Mouse (Mus musculus): ENCODE measurements around the gene Gas2l2. TPM values are rescaled to one million over a fixed set of nuclear protein-coding genes. Genes with fewer than 3 reads are reported as not detected.

Gas2l2 gene
- polyA plus RNA-seq, 1 experiment: not detected

DNA sequence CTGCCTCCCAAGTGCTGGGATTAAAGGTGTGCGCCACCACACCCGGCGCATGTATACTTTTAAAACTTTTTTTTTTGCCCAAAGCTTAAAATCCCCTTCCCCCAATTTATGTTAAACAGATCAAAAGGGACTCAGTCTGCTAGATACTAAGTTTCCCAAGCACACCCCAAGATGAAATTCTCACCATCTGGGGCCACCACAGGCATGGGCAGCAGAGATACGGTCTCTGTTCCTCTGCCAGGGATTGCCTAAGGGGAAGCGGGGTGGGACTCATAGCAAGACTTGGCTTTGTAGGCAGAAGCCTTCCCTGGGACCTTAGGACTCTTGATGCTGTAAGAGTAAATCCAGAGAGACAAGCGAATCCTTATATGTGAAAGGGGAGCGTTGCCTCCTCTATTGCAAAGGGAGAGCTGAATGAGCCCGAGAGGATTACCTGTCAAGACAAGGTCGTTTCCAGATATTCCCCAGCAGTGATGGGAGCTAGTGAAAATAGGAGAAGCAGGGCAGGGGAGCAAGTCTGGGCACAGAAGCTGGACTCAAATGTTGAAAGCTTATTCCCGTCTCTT, 32.3 kb upstream of the Gas2l2 start:
- no peak for TF ChIP-seq POLR2A (IDR thresholded peaks at IDR 0.05; ENCODE audit: insufficient read depth, low read depth, low read length)
- TF ChIP-seq CTCF (IDR thresholded peaks at IDR 0.05; ENCODE audit: insufficient read depth, low read depth, low read length): no peak
- 86% methylated on average over 10 of the region's 10 CpGs for WGBS

DNA sequence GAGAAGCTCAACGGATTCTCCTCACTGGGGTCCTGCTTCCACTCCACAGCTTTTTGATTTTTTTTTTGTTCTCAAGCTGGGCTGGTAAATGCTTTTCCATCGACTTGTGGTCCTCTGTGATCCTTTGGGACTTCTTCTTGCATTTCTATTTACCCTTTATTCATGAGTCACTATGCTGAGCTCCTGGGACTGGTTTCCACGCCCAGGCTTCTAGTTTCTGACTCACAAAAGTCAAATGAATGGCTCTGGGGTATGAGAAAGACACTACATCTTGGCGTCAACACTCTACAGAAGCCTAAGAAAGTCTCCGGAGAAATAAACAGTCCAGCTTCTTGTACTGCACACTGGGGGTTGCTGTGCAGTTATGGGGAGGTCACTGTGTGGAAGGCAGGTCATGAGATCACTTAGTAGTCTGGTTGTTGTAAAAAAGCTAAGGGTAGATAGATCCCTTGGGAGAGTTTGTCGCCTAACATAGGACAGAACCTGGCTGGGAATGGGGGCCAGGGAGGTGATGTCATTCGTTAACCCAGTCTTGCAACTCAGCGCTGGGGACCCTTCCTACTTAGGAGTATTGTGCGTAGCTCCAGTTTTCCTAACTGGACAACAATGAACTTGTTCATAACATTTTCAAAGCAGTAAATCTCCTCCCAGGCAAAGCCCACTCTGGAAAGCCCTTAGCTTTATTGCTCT, 28.8 kb upstream of the Gas2l2 start:
- WGBS: 49% methylated on average over 9 of the region's 9 CpGs
- Histone ChIP-seq H3K27ac (ENCODE audit: insufficient read depth, low read depth, low read length) (no peak overlapping the region), H3K4me1 (ENCODE audit: control insufficient read depth, insufficient read depth, low read length) (peaks cover 13% of the 10 kb centered on the region), H3K4me3 (ENCODE audit: insufficient read depth, low read depth, low read length) (no peak overlapping the region)
- no peak for TF ChIP-seq POLR2A (IDR thresholded peaks at IDR 0.05; ENCODE audit: insufficient read depth, low read depth, low read length)
- no peak for TF ChIP-seq CTCF (IDR thresholded peaks at IDR 0.05; ENCODE audit: insufficient read depth, low read depth, low read length)

More for the DNA sequence above, 32.3 kb upstream of the Gas2l2 start:
- H3K4me3 ChIP-seq (ENCODE audit: insufficient read depth, low read depth, low read length): no peak overlapping the region
- H3K27ac ChIP-seq (ENCODE audit: insufficient read depth, low read depth, low read length): no peak overlapping the region
- peaks cover 15% of the 10 kb centered on the region for H3K4me1 ChIP-seq (ENCODE audit: control insufficient read depth, insufficient read depth, low read length)

DNA sequence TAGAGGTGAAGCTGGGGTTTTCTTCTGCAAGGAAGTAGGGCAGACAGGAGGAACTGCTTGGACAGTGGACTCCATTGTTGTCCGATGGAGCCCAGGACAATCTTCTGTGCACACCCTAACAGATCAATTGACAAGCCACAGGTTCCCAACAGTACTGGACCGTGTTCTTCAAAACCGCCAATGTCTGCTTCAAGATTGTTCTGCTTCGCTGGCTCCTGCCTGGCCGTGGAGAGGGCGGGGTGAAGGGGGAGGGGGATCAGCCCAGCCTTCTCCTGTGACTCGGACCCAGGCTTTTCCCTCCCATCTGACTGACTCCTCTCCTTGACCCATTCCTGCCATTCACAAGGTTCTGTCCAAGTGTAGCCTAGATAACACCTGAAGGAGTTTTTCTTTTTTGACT, 28.0 kb upstream of the Gas2l2 start:
- TF ChIP-seq POLR2A (IDR thresholded peaks at IDR 0.05; ENCODE audit: insufficient read depth, low read depth, low read length): no peak
- no peak for TF ChIP-seq CTCF (IDR thresholded peaks at IDR 0.05; ENCODE audit: insufficient read depth, low read depth, low read length)
- 49% methylated on average over 7 of the region's 7 CpGs for WGBS
- no peak overlapping the region for H3K4me3 ChIP-seq (ENCODE audit: insufficient read depth, low read depth, low read length)

DNA sequence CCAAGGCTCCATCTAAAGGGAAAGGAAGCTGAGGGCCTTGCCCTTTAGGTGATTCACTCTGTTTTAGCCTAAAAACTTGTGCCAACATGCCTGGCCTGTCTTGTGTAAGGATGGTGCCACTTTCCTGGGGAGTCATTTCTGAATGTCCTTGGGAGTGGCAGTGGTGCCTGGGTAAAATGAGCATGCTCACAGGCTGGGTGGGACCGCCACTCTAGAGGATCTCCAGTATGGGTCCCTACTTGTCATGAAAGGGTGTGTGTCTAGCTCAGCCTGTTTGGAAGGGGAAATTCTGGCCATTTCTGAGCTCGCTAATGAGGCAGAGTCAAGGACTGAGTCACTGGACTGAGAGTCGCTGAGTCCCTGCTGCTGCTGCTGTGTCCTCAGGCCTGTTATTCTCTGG, 26.4 kb upstream of the Gas2l2 start:
- no peak overlapping the region for H3K27ac ChIP-seq (ENCODE audit: insufficient read depth, low read depth, low read length)

More for the DNA sequence above, 28.0 kb upstream of the Gas2l2 start:
- Histone ChIP-seq H3K4me1 (ENCODE audit: control insufficient read depth, insufficient read depth, low read length) (peaks cover 6% of the 10 kb centered on the region), H3K27ac (ENCODE audit: insufficient read depth, low read depth, low read length) (no peak overlapping the region)

DNA sequence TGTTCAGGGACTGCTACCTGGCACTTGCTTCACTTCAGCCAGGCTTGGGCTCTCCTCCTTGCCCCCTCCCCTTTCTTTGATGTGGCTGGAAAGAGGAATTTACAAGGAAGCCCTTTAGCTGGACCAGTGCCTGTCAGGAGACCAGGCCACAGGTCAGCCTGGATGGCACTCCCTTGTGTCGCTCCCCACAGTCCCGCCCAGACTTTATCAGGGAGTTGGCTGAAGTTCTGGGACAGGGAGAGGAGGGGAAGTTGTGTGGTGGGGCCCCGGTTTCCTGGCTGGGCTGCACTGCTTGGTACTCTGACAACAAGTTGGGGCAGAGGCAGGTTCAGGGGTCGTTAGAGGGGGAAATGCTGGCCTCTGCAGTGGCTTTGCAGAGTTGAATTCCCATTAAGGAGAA, 25.3 kb upstream of the Gas2l2 start:
- Histone ChIP-seq H3K27ac (ENCODE audit: insufficient read depth, low read depth, low read length) (no peak overlapping the region), H3K4me1 (ENCODE audit: control insufficient read depth, insufficient read depth, low read length) (peaks cover 6% of the 10 kb centered on the region), H3K4me3 (ENCODE audit: insufficient read depth, low read depth, low read length) (no peak overlapping the region)
- WGBS: 44% methylated on average over 4 of the region's 4 CpGs
- TF ChIP-seq POLR2A (IDR thresholded peaks at IDR 0.05; ENCODE audit: insufficient read depth, low read depth, low read length) (no peak), CTCF (IDR thresholded peaks at IDR 0.05; ENCODE audit: insufficient read depth, low read depth, low read length) (no peak)

More for the DNA sequence above, 26.4 kb upstream of the Gas2l2 start:
- no peak overlapping the region for H3K4me3 ChIP-seq (ENCODE audit: insufficient read depth, low read depth, low read length)
- 91% methylated on average over 3 of the region's 3 CpGs for WGBS
- H3K4me1 ChIP-seq (ENCODE audit: control insufficient read depth, insufficient read depth, low read length): peaks cover 6% of the 10 kb centered on the region
- no peak for TF ChIP-seq CTCF (IDR thresholded peaks at IDR 0.05; ENCODE audit: insufficient read depth, low read depth, low read length)
- no peak for TF ChIP-seq POLR2A (IDR thresholded peaks at IDR 0.05; ENCODE audit: insufficient read depth, low read depth, low read length)

DNA sequence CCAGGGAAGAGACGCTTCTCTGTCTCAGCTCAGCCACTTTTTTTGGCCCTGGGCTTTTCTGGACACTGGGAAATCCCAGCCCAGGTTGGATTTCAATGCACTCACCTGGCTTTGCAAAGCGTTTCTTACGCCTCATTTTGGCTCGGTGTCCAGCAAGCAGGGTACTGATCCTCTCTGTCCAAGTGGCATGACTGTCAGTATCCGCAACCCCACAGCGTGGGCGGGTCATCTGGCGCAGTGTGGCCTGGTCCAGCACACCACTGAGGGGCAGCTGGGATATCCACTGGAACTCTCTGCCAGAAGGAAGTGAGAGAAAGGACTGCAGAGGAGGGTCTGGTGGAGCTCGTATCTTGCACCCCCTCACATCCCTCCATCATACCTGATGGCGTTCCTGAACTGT, 22.0 kb upstream of the Gas2l2 start:
- Histone ChIP-seq H3K27ac (ENCODE audit: insufficient read depth, low read depth, low read length) (no peak overlapping the region), H3K4me3 (ENCODE audit: insufficient read depth, low read depth, low read length) (no peak overlapping the region), H3K4me1 (ENCODE audit: control insufficient read depth, insufficient read depth, low read length) (peaks cover 8% of the 10 kb centered on the region)
- TF ChIP-seq POLR2A (IDR thresholded peaks at IDR 0.05; ENCODE audit: insufficient read depth, low read depth, low read length): no peak
- TF ChIP-seq CTCF (IDR thresholded peaks at IDR 0.05; ENCODE audit: insufficient read depth, low read depth, low read length): no peak
- WGBS: 92% methylated on average over 10 of the region's 10 CpGs

DNA sequence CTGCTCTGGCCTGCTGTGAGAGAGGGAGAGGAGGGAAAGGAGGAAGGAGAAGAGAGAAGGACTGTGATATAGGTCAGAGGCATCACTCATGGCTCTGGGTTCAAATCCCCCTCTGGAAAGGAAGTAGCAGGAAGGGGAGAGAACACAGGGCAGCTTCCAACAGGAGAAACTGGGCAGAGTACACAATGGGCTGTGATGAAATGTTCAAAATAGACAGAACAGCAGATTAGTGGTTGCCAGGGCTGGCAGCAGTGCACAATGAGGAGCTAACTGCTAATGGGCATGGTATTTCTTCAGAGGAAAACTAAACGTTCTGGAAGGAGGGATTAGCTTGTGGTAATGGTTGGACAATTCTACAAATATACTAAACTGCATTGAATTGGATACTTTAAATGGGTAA, 21.3 kb upstream of the Gas2l2 start:
- TF ChIP-seq CTCF (IDR thresholded peaks at IDR 0.05; ENCODE audit: insufficient read depth, low read depth, low read length): no peak
- TF ChIP-seq POLR2A (IDR thresholded peaks at IDR 0.05; ENCODE audit: insufficient read depth, low read depth, low read length): no peak
- WGBS: 19% methylated on average over 1 of the region's 1 CpGs
- Histone ChIP-seq H3K4me1 (ENCODE audit: control insufficient read depth, insufficient read depth, low read length) (peaks cover 5% of the 10 kb centered on the region), H3K4me3 (ENCODE audit: insufficient read depth, low read depth, low read length) (no peak overlapping the region), H3K27ac (ENCODE audit: insufficient read depth, low read depth, low read length) (no peak overlapping the region)

DNA sequence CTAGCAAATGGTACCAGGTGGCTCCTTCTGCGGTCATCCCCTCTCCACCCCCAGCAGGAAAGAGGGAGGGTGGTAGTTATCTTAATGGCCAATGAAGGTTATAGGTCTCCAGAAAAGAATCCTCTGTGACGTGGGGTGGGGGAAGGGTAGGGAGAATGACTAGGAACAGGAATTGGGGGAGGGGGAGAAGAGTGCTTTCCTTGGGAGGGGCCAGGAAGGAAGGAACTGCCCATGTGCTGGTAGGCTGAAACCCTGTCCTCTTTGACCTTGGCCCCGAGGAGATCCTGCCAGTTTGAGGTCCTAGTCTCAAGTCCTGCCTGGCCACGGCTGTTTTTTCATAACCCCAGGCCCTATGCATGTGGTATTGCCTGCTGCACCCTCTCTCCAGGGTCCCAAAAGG, 20.0 kb upstream of the Gas2l2 start:
- Histone ChIP-seq H3K4me3 (ENCODE audit: insufficient read depth, low read depth, low read length) (no peak overlapping the region), H3K4me1 (ENCODE audit: control insufficient read depth, insufficient read depth, low read length) (peaks cover 9% of the 10 kb centered on the region), H3K27ac (ENCODE audit: insufficient read depth, low read depth, low read length) (no peak overlapping the region)
- TF ChIP-seq CTCF (IDR thresholded peaks at IDR 0.05; ENCODE audit: insufficient read depth, low read depth, low read length) (no peak), POLR2A (IDR thresholded peaks at IDR 0.05; ENCODE audit: insufficient read depth, low read depth, low read length) (no peak)
- 77% methylated on average over 4 of the region's 4 CpGs for WGBS

DNA sequence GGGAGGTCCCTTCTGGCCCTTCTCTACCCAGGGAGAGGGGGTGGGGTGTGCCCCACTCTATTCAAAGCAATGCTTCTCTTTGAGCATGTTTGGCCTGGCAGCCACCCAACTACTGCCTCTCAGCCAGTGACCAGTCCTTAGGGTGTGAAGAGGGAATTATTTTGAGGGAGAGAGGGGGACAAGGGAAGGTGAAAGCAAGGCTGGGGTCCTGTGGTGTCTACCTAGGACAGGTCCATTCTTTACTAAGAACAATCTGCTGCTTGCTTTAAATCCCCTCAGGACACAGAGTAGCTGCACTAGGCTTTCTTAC, 19.6 kb upstream of the Gas2l2 start:
- TF ChIP-seq POLR2A (IDR thresholded peaks at IDR 0.05; ENCODE audit: insufficient read depth, low read depth, low read length): no peak
- Histone ChIP-seq H3K27ac (ENCODE audit: insufficient read depth, low read depth, low read length) (no peak overlapping the region), H3K4me1 (ENCODE audit: control insufficient read depth, insufficient read depth, low read length) (peaks cover 9% of the 10 kb centered on the region), H3K4me3 (ENCODE audit: insufficient read depth, low read depth, low read length) (no peak overlapping the region)
